Mouse (Mus musculus) heart, adult 8-10 months (tissue): Measurements from ENCODE around the gene Trim17. TPM values are rescaled to one million over a fixed set of nuclear protein-coding genes. Genes with fewer than 3 reads are reported as not detected.
"Not testable (repeated sequence)": the region's sequence is repeated elsewhere in the genome, so short reads cannot be mapped to it uniquely, and the experiment has no call there.

Experiments
- DNase-seq: peaks from one replicate; pipeline ENCODE4 v3.0.0; 2022; ENCODE audit warnings: low spot score
- total RNA-seq, 4 experiments: library from RNA; stranded (reverse); gene quantifications; 2 replicates each; pipeline ENCODE4 v1.2.4; 2022

Gene Trim17
- total RNA-seq, 4 experiments from 2014 or later = 0.06 to 0.20 (median 0.08) TPM; not detected in 1

DNA sequence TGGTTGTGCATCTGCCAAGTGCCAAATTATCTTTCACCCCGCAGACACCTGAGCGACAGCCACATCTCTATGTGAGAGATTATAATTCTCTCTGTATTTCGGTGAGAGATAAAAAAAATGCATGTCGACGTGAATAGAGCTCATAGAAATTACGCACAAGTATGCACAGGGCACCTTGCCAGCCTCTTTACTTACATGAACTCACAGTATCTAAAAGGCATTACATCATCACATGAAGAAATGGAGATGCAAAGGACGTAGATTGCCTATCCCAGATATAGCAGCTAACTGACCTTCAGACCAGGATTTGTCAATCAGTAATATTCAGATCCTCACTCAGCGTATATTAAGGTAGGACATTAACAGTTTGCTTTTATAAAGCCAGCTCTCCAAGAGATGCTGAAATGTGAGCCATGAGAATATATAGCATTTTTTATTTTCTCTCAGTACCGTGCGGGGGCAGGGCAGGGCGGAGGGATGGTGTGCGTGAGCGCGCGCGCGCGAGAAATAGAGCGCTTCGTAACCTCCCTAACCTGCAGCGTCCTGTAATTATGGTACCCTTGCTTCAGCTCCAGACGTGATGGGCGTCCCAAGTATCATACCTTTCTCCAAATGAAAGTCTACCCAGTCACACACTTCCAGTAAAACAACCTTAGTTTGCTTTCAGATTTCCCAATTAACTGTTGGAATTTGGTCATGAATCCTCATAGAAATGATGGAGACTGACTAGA is 6.5 kb upstream of the Trim17 start:
- no peak for DNase-seq

DNA sequence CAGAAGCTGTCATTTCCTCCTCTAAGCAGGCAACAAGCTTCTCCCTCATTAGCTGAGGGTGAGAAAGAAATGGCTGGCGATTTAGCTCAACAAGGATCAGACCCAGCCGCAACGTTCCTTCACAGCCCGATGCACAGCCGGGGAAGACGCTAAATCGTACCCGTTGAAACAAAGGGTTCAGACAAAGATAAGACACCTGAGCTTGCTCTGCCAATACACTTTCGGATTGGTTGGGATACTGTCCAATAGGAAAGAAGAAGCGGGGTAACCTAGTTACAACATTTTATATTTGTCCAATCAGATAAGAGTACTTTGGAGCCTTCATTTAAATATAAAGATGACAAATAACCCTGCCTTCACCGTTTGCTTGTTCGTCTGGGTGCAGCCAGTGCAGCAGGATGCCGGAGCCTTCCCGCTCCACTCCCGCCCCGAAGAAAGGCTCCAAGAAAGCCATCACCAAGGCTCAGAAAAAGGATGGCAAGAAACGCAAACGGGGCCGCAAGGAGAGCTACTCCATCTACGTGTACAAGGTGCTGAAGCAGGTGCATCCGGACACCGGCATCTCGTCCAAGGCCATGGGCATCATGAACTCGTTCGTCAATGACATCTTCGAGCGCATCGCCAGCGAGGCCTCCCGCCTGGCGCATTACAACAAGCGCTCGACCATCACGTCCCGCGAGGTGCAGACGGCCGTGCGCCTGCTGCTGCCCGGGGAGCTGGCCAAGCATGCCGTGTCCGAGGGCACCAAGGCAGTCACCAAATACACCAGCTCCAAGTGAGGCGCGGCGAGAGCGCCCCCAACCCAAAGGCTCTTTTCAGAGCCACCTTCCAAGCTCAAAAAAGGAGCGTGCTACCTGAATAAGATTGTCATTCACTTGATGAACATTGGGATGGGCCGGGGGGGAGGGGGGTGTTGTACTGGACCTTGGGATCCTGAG is 5.7 kb upstream of the Trim17 start, which contains the start of gene Hist3h2ba:
Hist3h2ba (plus strand) TSS at position 379 of the 938 bp plus-strand sequence.
- DNase-seq = peak; percentile 82

DNA sequence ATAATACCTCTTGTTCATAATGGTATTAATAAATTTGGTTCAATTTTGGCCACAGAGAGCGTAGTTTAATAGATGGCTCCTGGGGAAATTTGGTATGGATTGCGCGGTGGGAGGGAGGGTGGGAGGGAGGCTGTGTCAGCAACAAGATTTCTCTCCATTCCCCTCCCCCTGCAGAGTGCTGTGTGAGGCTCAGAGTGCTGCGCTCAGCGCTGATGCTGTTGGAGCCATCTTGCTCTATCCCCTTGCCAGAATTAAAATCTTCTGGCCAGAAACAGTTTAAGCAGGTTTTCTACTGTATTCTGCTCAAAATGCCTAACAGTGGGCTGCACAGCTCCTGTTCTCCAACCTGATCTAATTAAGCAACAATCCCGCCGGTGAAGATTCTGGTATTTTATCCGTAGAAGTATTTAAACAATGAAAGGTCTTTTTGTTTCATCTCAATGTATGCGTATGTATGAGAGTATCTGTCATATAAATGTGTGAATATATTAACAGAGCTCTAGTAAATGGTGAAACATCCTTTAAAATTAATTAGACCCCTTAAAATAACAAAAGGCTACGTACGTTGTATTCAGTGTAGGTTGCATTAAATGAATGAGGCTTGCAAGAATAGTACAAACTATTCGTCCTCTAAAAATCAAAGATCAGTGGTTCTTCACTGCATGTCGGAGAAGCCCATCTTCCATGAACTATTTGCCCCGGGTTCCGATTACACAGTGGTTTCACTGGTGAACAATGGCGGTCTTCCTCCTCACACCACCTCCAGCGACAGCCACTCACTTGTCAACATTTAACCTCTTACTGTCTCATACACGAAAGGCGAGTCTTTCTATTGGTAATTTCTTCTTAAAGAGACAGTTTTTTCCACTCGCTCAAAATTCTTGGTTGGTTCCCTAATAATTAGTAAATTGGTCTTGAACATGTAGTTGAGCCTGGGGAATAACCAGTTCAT is 4.7 kb upstream of the Trim17 start:
- DNase-seq = no peak

DNA sequence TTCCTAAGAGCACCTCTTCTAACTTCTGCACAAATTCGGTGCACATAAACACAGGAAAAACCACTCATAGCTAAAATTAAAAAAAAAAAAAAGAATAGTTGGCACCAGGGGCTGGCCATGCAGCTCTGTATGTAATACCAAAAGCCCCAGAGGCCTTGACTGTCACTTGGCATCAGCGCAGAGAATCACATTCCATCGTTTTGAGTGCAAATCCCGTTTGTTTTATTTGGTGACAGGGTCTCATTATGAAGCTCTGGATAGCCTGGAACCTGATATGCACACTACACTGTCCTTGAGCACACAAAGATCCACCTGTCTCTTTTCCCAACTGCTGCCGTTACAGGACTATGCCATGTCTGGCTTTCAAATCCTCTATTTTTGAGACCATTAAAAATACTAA is 3.3 kb upstream of the Trim17 start:
- no peak for DNase-seq

- DNase-seq = no peak
These were observed 925 bp upstream of the Trim17 start for GRCm38 (mm10) chr11:58953351-58954169.

DNA sequence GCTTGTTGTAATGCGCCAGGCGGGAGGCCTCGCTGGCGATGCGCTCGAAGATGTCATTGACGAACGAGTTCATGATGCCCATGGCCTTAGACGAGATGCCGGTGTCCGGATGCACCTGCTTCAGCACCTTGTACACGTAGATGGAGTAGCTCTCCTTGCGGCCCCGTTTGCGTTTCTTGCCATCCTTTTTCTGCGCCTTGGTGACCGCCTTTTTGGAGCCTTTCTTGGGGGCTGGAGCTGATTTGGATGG is 390 bp upstream of the Trim17 start:
- DNase-seq = not testable (repeated sequence)

GRCm38 (mm10) chr11:58955143-58955867 is 820 bp downstream of the Trim17 start:
- no peak for DNase-seq

DNA sequence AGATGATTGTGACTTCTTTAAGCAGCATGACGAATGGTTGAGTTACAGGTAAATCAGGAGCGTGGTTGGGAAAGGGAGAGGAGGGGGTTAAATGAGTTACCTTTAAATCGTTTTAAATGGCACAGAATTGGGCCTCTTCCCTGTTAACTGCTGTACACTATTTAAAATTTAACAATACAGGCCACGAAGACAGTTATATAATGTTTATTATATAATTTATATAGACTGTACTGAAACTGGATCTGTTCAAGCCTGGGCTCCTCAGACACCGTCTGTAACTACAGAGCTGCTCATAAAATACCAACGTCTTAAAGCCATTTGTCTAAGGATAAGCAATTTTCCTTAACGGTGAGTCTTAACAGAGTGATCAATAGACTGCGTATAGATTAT is 1.4 kb downstream of the Trim17 start:
- DNase-seq = no peak

- DNase-seq = no peak
These were observed 2.9 kb downstream of the Trim17 start for GRCm38 (mm10) chr11:58957226-58957914.

DNA sequence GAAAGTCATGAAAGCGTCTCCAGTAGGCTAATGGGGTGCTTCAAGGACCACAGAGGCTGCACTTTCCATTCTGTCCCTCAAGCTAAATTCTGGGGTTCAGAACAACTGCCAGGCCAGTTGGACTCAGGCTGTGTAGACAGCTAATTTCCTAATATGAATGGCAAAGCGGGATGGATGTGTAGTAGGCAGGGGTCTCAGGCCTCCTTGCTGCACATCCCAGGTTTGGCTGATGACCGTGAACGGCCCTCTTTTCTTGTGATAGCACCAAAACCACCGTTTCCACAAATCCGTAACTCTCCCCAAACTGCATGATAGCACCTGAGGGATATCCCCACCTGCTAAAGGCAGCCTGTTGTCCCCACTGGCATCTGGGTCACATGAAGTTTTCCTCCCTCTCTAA is 4.1 kb downstream of the Trim17 start:
- DNase-seq = no peak

- DNase-seq = no peak
These were observed 4.8 kb downstream of the Trim17 start for GRCm38 (mm10) chr11:58959186-58959825.

DNA sequence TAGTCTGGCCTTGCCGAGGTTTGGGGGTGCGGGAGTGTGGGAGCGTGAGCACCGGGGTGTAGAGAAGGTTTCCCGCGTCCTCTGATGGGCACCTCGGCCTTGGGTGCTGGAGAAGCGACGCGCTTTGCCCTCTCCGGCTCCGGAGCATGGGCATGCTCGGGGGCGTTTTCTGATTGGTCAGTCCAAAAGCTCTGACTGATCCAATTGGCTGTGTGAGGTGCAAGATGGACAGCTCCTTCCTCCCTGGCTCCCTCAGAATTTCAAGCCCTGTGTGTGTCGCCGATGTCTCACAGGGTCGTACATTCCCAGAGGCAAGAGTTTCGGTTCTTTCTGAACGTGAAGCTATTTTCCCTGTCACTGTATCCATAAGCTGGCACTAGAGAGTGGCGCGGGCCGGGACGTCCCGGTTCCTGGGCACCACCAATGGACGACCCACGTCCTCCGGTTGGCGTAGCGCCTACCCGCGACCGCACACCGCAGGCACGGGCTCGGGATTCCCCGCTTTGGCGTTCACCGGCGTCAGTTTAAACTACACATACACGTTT is 5.5 kb downstream of the Trim17 start:
- DNase-seq = peak; percentile 82

- no peak for DNase-seq
These were observed 7.1 kb downstream of the Trim17 start for GRCm38 (mm10) chr11:58961364-58962177.

GRCm38 (mm10) chr11:58963543-58963942 is 9.1 kb downstream of the Trim17 start:
- DNase-seq = no peak

- DNase-seq = no peak
These were observed 9.7 kb downstream of the Trim17 start for GRCm38 (mm10) chr11:58964216-58964615.

GRCm38 (mm10) chr11:58965001-58965760 is 10.7 kb downstream of the Trim17 start:
- no peak for DNase-seq

GRCm38 (mm10) chr11:58967346-58967745 is 12.9 kb downstream of the Trim17 start:
- no peak for DNase-seq
